Mouse (Mus musculus) thymus, adult 2 months (tissue): ENCODE measurements around the gene Tnfaip2. TPM values are rescaled to one million over a fixed set of nuclear protein-coding genes. Genes with fewer than 3 reads are reported as not detected.

Source experiments
- DNase-seq: peaks from one replicate; pipeline ENCODE4 v3.0.0; 2021
- H3K27ac ChIP-seq: fragments of 200-500 bp; 2 replicates; pipeline ENCODE4 v1.5.1; 2012; ENCODE audit warnings: low read length, control low read depth; ENCODE audit not compliant: control insufficient read depth, insufficient read depth
- H3K27me3 ChIP-seq: fragments of 200-500 bp; 2 replicates; pipeline ENCODE4 v1.6.1; 2012; ENCODE audit warnings: mild to moderate bottlenecking, low read length, moderate library complexity, mixed read lengths; ENCODE audit not compliant: control insufficient read depth, insufficient read depth
- H3K36me3 ChIP-seq: fragments of 200-500 bp; 2 replicates; pipeline ENCODE4 v1.6.1; 2012; ENCODE audit warnings: mild to moderate bottlenecking, low read length, moderate library complexity; ENCODE audit not compliant: control insufficient read depth, insufficient read depth
- H3K4me1 ChIP-seq: fragments of 200-500 bp; replicated peaks from 2 replicates; pipeline ENCODE4 v1.6.1; 2012; ENCODE audit warnings: low read length; ENCODE audit not compliant: control insufficient read depth, insufficient read depth
- H3K4me3 ChIP-seq: fragments of 200-500 bp; 2 replicates; pipeline ENCODE4 v1.5.1; 2012; ENCODE audit warnings: mild to moderate bottlenecking, low read length, control low read depth, moderate library complexity; ENCODE audit not compliant: control insufficient read depth, insufficient read depth
- CTCF ChIP-seq: fragments of 200-500 bp; IDR thresholded peaks from 2 replicates; pipeline ENCODE4 v1.5.1; 2012; ENCODE audit warnings: mild to moderate bottlenecking, control low read depth, low read length, moderate library complexity, borderline replicate concordance; ENCODE audit not compliant: control insufficient read depth, poor library complexity, insufficient read depth; ENCODE audit errors: extremely low read depth
- POLR2A ChIP-seq: fragments of 200-500 bp; IDR thresholded peaks from 2 replicates; pipeline ENCODE4 v1.6.1; 2012; ENCODE audit warnings: mild to moderate bottlenecking, low read length, control low read depth, moderate library complexity; ENCODE audit not compliant: control insufficient read depth, poor library complexity, insufficient read depth; ENCODE audit errors: extremely low read depth
- WGBS: fragments of 180-500 bp; shearing (Covaris S2); methylation state at CpG from one replicate; pipeline ENCODE4 v1.1.7; 2018; 5-methylcytosine and 5-hydroxymethylcytosine counted together
- polyA plus RNA-seq: library from polyadenylated mRNA; depleted of rRNA; stranded (reverse); fragments of >200 nt; gene quantifications from 2 replicates; pipeline ENCODE4 v1.2.3, GENCODE M21; 2012

Tnfaip2 gene
- polyA plus RNA-seq, 1 experiment = 27.9 TPM

DNA sequence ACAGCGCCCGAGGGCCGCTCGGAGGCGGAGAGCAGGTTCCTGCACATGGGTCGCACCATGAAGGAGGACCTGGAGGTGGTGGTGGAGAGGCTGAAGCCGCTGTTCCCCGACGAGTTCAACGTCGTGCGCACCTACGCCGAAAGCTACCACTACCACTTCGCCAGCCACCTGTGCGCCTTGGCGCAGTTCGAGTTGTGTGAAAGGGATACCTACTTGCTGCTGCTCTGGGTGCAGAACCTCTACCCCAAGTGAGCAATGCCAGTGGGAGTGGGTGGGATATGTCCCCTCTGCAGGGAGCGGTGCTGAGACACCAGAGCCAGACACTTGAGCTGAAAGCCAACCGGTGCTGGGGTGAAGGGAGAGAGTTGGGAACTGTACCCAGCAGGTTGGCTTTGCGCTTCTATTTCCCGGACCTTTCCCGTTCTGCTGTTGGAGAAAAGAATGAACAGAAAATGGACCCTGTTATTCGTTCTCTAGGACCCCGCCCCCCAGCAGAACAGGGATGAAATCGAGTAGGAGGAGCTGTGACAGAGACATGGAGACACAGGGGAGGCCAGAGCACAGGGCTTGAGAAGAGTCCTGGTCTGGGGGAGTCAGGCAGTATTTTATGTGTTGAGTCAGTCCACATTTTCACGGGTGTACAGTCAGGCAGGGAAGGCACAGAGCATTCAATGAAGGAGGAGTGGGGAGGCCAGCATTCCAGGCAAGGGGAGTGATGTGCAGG is 3.8 kb downstream of the Tnfaip2 start:
- WGBS = 60% methylated on average over 27 of the region's 27 CpGs
- peaks cover 3% of the 10 kb centered on the region; the same call in 1 of the 2 replicates for H3K27me3 ChIP-seq
- no peaks in the 10 kb centered on the region for H3K36me3 ChIP-seq
- no peaks in the 10 kb centered on the region for H3K4me1 ChIP-seq
- no peak overlapping the region for H3K27ac ChIP-seq
- DNase-seq = no peak
- H3K4me3 ChIP-seq = no peak overlapping the region
- TF ChIP-seq POLR2A (no peak), CTCF (no peak)

DNA sequence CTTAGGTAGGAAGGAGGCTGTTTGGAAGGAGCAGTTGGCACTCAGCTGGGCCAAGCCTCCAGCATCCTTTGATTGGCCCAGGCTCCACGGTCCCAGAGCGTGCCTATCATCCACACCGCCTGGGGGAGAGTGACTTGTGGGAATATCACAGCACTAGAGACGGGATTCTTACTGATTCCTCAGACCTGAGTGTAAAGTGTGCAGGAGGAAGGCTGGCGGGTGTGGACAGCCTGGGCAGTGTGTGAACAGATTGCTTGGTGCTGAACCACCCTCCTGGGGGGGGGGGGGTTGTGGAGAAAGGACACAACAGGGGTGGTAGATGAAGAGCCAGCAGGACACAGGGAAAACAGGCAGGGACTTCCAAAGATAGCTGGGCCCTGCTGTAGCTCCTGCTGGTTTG is 4.5 kb downstream of the Tnfaip2 start:
- no peak overlapping the region for H3K4me3 ChIP-seq
- TF ChIP-seq POLR2A (no peak), CTCF (no peak)
- no peaks in the 10 kb centered on the region for H3K4me1 ChIP-seq
- H3K27ac ChIP-seq = no peak overlapping the region
- DNase-seq = no peak
- WGBS = 92% methylated on average over 5 of the region's 5 CpGs
- no peaks in the 10 kb centered on the region for H3K36me3 ChIP-seq
- peaks cover 3% of the 10 kb centered on the region; the same call in 1 of the 2 replicates for H3K27me3 ChIP-seq

DNA sequence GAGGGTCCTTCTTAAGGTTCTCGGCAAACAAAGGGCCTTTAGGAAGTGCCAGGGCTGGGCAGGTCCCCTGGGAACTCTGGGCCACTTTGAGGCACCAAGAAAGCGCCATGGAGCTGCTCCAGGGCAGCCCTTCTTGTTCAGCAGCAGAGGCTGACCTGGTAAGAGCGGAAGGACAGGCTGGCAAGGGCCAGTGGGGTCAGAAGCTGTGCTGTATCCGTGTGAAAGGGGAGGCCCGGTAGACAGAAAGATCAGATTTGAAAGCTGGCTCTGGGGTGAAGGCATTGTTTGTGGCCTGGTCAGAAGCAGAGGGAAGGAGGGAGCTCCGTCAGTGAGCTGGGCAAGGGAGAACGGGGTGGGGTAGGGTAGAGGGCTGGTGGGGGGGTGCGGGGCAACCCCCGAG is 5.1 kb downstream of the Tnfaip2 start:
- no peak overlapping the region for H3K27ac ChIP-seq
- DNase-seq = no peak
- H3K4me3 ChIP-seq = no peak overlapping the region
- no peaks in the 10 kb centered on the region for H3K4me1 ChIP-seq
- peaks cover 3% of the 10 kb centered on the region; the same call in 1 of the 2 replicates for H3K27me3 ChIP-seq
- H3K36me3 ChIP-seq = no peaks in the 10 kb centered on the region
- 91% methylated on average over 9 of the region's 9 CpGs for WGBS
- TF ChIP-seq CTCF (no peak), POLR2A (no peak)

DNA sequence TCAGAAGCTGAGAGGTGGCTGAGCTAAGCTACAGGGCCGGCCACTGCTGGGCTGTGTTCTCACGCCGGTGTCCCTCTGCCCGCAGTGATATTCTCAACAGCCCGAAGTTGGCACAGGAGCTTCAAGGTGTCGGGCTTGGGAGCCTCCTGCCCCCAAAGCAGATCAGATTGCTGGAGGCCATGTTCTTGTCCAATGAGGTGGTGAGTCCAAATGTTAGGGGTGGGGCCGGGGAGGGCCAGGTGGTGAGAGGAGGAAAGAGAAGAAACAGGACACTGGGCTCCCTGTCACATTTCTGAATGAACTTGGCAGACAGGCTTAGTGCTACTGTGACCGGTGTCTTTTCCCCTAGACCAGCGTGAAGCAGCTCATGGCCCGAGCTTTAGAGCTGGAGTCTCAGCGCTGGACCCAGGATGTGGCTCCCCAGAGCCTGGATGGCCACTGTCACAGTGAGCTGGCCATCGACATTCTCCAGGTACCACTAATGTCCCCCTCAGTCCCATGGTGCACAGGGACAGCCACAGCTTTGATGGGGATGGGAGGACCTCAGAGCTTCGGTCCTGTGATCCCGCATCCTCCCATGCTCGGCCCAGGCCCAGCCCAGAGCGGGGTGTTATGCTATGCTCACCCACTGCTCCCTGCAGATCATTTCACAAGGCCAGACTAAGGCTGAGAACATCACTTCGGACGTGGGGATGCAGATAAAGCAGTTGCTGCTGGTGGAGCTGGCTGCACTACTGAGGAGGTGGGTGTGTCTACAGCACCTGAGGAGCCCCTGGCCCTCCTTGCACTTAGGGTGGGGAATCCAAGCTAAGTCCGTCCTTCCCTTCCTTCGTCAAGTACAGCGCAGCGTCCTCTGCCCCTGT is 5.9 kb downstream of the Tnfaip2 start:
- DNase-seq = no peak
- H3K27ac ChIP-seq = no peak overlapping the region
- WGBS = 89% methylated on average over 22 of the region's 22 CpGs

GRCm38 (mm10) chr12:111448931-111449705 is 6.8 kb downstream of the Tnfaip2 start:
- H3K4me1 ChIP-seq = no peaks in the 10 kb centered on the region
- TF ChIP-seq CTCF (no peak), POLR2A (no peak)
- H3K27ac ChIP-seq = no peak overlapping the region
- DNase-seq = no peak
- no peak overlapping the region for H3K4me3 ChIP-seq
- peaks cover 3% of the 10 kb centered on the region; the same call in 1 of the 2 replicates for H3K27me3 ChIP-seq
- 63% methylated on average over 14 of the region's 14 CpGs for WGBS
- H3K36me3 ChIP-seq = no peaks in the 10 kb centered on the region

More for the DNA sequence above, 5.9 kb downstream of the Tnfaip2 start:
- no peak for TF ChIP-seq CTCF
- no peak for TF ChIP-seq POLR2A
- Histone ChIP-seq H3K27me3 (peaks cover 3% of the 10 kb centered on the region; the same call in 1 of the 2 replicates), H3K4me3 (no peak overlapping the region), H3K36me3 (no peaks in the 10 kb centered on the region), H3K4me1 (no peaks in the 10 kb centered on the region)

DNA sequence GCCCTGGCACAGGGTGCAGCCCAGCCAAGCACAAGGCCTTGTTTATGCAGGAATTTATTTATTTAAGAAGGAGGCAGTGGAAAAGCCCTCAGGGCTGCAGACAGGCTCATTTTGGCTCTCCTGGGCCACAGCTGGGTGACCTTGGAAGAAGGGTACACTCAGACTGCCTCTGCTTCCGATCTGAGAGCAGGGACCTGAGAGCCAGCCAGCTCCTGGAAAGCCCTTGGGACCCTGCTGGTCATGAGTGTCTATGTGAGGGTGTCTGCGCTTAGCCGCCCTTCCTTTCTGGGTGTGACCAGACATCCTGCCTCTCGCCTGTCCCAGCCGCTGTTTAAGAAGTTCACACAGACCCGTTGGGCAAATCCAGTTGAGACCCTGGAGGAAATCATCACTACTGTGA is 8.1 kb downstream of the Tnfaip2 start:
- H3K4me1 ChIP-seq = no peaks in the 10 kb centered on the region
- no peak overlapping the region for H3K4me3 ChIP-seq
- no peak for DNase-seq
- no peaks in the 10 kb centered on the region for H3K36me3 ChIP-seq
- no peak overlapping the region for H3K27ac ChIP-seq
- H3K27me3 ChIP-seq = peaks cover 3% of the 10 kb centered on the region; the same call in 1 of the 2 replicates
- WGBS = 84% methylated on average over 6 of the region's 6 CpGs
- TF ChIP-seq CTCF (no peak), POLR2A (no peak)
